Mouse (Mus musculus): ENCODE data around the gene Klhdc8a. TPM values are rescaled to one million over a fixed set of nuclear protein-coding genes. Genes with fewer than 3 reads are reported as not detected.

The Klhdc8a gene
- total and polyA plus RNA-seq, 3 experiments = not detected

- TF ChIP-seq RCOR1 (conservative IDR thresholded peaks at IDR 0.05; ENCODE audit: low read depth, low read length) = no peak
- TF ChIP-seq ZMIZ1 (IDR thresholded peaks at IDR 0.05; ENCODE audit: low read depth, low read length) = no peak
- TF ChIP-seq KAT2A (IDR thresholded peaks at IDR 0.05; ENCODE audit: insufficient replicate concordance, low read length) = no peak
- no peaks in the 10 kb centered on the region for H3K36me3 ChIP-seq (replicated peaks in 1 of 2; ENCODE audit: control insufficient read depth in 1 of 2, insufficient read depth in 1 of 2, low read length in 1 of 2)
- H3K27ac ChIP-seq (ENCODE audit: insufficient read depth, low read depth) = no peak overlapping the region
- H3K4me3 ChIP-seq (replicated peaks in 1 of 3; ENCODE audit: low read depth in 2 of 3, low read length in 2 of 3, poor library complexity in 1 of 3) = no peak overlapping the region
- dilution Hi-C loops (cut with MboI; ENCODE audit: extremely low pct_ligation_motif_present, extremely low pct_unique_long_range_greater_than_20kb, low sequenced_read_pairs) (no loop called here), in situ Hi-C loops (cut with MboI; ENCODE audit: low pct_ligation_motif_present, low pct_unique_long_range_greater_than_20kb, low sequenced_read_pairs) (loop anchor here (5.0 kb wide), 1 partner anchor 35 kb away; no protein-coding TSS in a partner anchor)
- no peak overlapping the region for H3K4me2 ChIP-seq (ENCODE audit: insufficient read depth, low read depth, poor library complexity, severe bottlenecking)
- no peaks in the 10 kb centered on the region for H3K79me2 ChIP-seq (replicated peaks; ENCODE audit: control insufficient read depth, extremely low read depth, insufficient read depth, poor library complexity, severe bottlenecking)
- no peaks in the 10 kb centered on the region for H3K27me3 ChIP-seq (replicated peaks)
- DNase-seq (ENCODE audit: extremely low read depth) = no peak
- H3K4me1 ChIP-seq (ENCODE audit: control insufficient read depth in 1 of 2, insufficient read depth in 2 of 2) = peaks cover 0 to 5% of the 10 kb centered on the region in 2 experiments; a peak in 2 of 4 replicates
- H3K9me3 ChIP-seq (replicated peaks; ENCODE audit: low read length) = no peaks in the 10 kb centered on the region
- no peak overlapping the region for H3K9ac ChIP-seq (ENCODE audit: insufficient read depth, low read depth)
These were observed 19.0 kb downstream of the Klhdc8a start for GRCm38 (mm10) chr1:132317413-132317812.

- TF ChIP-seq ZC3H11A (IDR thresholded peaks at IDR 0.05; ENCODE audit: low read depth, low read length) (no peak), ELF1 (IDR thresholded peaks at IDR 0.05; ENCODE audit: low read depth, low read length) (no peak), MXI1 (IDR thresholded peaks at IDR 0.05; ENCODE audit: low read depth, low read length) (no peak), MYC (IDR thresholded peaks at IDR 0.05; ENCODE audit: low read depth, low read length) (no peak), CHD2 (IDR thresholded peaks at IDR 0.05; ENCODE audit: low read length) (no peak), CHD1 (IDR thresholded peaks at IDR 0.05; ENCODE audit: low read depth, low read length) (no peak), KAT2A (IDR thresholded peaks at IDR 0.05; ENCODE audit: insufficient replicate concordance, low read length) (no peak)
- dilution Hi-C loops (cut with MboI; ENCODE audit: extremely low pct_ligation_motif_present, extremely low pct_unique_long_range_greater_than_20kb, low sequenced_read_pairs) (no loop called here), in situ Hi-C loops (cut with MboI; ENCODE audit: low pct_ligation_motif_present, low pct_unique_long_range_greater_than_20kb, low sequenced_read_pairs) (loop anchor here (5.0 kb wide), 1 partner anchor 34 kb away; no protein-coding TSS in a partner anchor)
- Histone ChIP-seq H3K79me2 (replicated peaks; ENCODE audit: control insufficient read depth, extremely low read depth, insufficient read depth, poor library complexity, severe bottlenecking) (no peaks in the 10 kb centered on the region), H3K4me3 (replicated peaks in 1 of 3; ENCODE audit: low read depth in 2 of 3, low read length in 2 of 3, poor library complexity in 1 of 3) (no peak overlapping the region), H3K36me3 (replicated peaks in 1 of 2; ENCODE audit: control insufficient read depth in 1 of 2, insufficient read depth in 1 of 2, low read length in 1 of 2) (no peaks in the 10 kb centered on the region), H3K27ac (ENCODE audit: insufficient read depth, low read depth) (no peak overlapping the region), H3K4me2 (ENCODE audit: insufficient read depth, low read depth, poor library complexity, severe bottlenecking) (no peak overlapping the region), H3K4me1 (ENCODE audit: control insufficient read depth in 1 of 2, insufficient read depth in 2 of 2) (peaks cover 0 to 8% of the 10 kb centered on the region in 2 experiments; a peak in 3 of 4 replicates), H3K27me3 (replicated peaks) (no peaks in the 10 kb centered on the region), H3K9me3 (replicated peaks; ENCODE audit: low read length) (no peaks in the 10 kb centered on the region), H3K9ac (ENCODE audit: insufficient read depth, low read depth) (no peak overlapping the region)
- DNase-seq (ENCODE audit: extremely low read depth) = no peak
These were observed 19.8 kb downstream of the Klhdc8a start for GRCm38 (mm10) chr1:132317894-132318863.

GRCm38 (mm10) chr1:132319242-132319641 lies 20.8 kb downstream of the Klhdc8a start:
- H3K9ac ChIP-seq (ENCODE audit: insufficient read depth, low read depth) = no peak overlapping the region
- DNase-seq (ENCODE audit: extremely low read depth) = no peak
- TF ChIP-seq ELF1 (IDR thresholded peaks at IDR 0.05; ENCODE audit: low read depth, low read length) (no peak), PAX5 (IDR thresholded peaks at IDR 0.05; ENCODE audit: low read length) (no peak)
- H3K27me3 ChIP-seq (replicated peaks) = no peaks in the 10 kb centered on the region
- no peak overlapping the region for H3K27ac ChIP-seq (ENCODE audit: insufficient read depth, low read depth)
- dilution Hi-C loops (cut with MboI; ENCODE audit: extremely low pct_ligation_motif_present, extremely low pct_unique_long_range_greater_than_20kb, low sequenced_read_pairs) = no loop called here
- H3K4me2 ChIP-seq (ENCODE audit: insufficient read depth, low read depth, poor library complexity, severe bottlenecking) = no peak overlapping the region
- no peaks in the 10 kb centered on the region for H3K36me3 ChIP-seq (replicated peaks in 1 of 2; ENCODE audit: control insufficient read depth in 1 of 2, insufficient read depth in 1 of 2, low read length in 1 of 2)
- H3K9me3 ChIP-seq (replicated peaks; ENCODE audit: low read length) = no peaks in the 10 kb centered on the region
- peaks cover 0 to 8% of the 10 kb centered on the region in 2 experiments; a peak in 3 of 4 replicates for H3K4me1 ChIP-seq (ENCODE audit: control insufficient read depth in 1 of 2, insufficient read depth in 2 of 2)
- in situ Hi-C loops (cut with MboI; ENCODE audit: low pct_ligation_motif_present, low pct_unique_long_range_greater_than_20kb, low sequenced_read_pairs) = loop anchor here (5.0 kb wide), 1 partner anchor 33 kb away; no protein-coding TSS in a partner anchor
- H3K79me2 ChIP-seq (replicated peaks; ENCODE audit: control insufficient read depth, extremely low read depth, insufficient read depth, poor library complexity, severe bottlenecking) = no peaks in the 10 kb centered on the region
- H3K4me3 ChIP-seq (replicated peaks in 1 of 3; ENCODE audit: low read depth in 2 of 3, low read length in 2 of 3, poor library complexity in 1 of 3) = no peak overlapping the region
